Mouse (Mus musculus) limb, embryonic 13.5 days (tissue): ENCODE results near the gene Tlnrd1. TPM values are rescaled to one million over a fixed set of nuclear protein-coding genes. Genes with fewer than 3 reads are reported as not detected.
A peak's percentile ranks its signal among the peaks of the same experiment; 100 is the strongest.

Source experiments
- ATAC-seq: fragments of 200-750 bp; cut with Nextera tagmentation; 2 replicates; pipeline ENCODE4 v1.8.0; 2017; ENCODE audit warnings: low read depth, moderate number of reproducible peaks, moderate TSS enrichment; ENCODE audit not compliant: low FRiP score
- H3K27ac ChIP-seq: fragments of 300-500 bp; sonication (generic); 2 replicates; pipeline ENCODE4 v1.5.1; 2015; ENCODE audit warnings: inconsistent platforms, mild to moderate bottlenecking, moderate library complexity
- H3K27me3 ChIP-seq: fragments of 300-500 bp; sonication (generic); 2 replicates; pipeline ENCODE4 v1.6.1; 2015; ENCODE audit warnings: mild to moderate bottlenecking, inconsistent platforms
- H3K36me3 ChIP-seq: fragments of 300-500 bp; sonication (generic); 2 replicates; pipeline ENCODE4 v1.6.1; 2015; ENCODE audit warnings: inconsistent platforms, mild to moderate bottlenecking, moderate library complexity
- H3K4me1 ChIP-seq: fragments of 300-500 bp; sonication (generic); 2 replicates; pipeline ENCODE4 v1.6.1; 2015; ENCODE audit warnings: inconsistent platforms
- H3K4me2 ChIP-seq: fragments of 300-500 bp; sonication (generic); replicated peaks from 2 replicates; pipeline ENCODE4 v1.6.1; 2015; ENCODE audit warnings: inconsistent platforms, mild to moderate bottlenecking, moderate library complexity
- H3K4me3 ChIP-seq: fragments of 300-500 bp; sonication (generic); 2 replicates; pipeline ENCODE4 v1.5.1; 2015; ENCODE audit warnings: moderate library complexity, mild to moderate bottlenecking, inconsistent platforms
- H3K9ac ChIP-seq: fragments of 300-500 bp; sonication (generic); 2 replicates; pipeline ENCODE4 v1.6.1; 2015; ENCODE audit warnings: mild to moderate bottlenecking, inconsistent platforms
- H3K9me3 ChIP-seq: fragments of 300-500 bp; sonication (generic); 2 replicates; pipeline ENCODE4 v1.6.1; 2016; ENCODE audit warnings: inconsistent platforms
- WGBS: fragments of 180-500 bp; shearing (Covaris S2); methylation state at CpG from one replicate; pipeline ENCODE4 v1.1.7; 2015; 5-methylcytosine and 5-hydroxymethylcytosine counted together
- polyA plus RNA-seq: library from polyadenylated mRNA; unstranded; fragments of >200 nt; fragmentation: Nextera tagmentation; extraction: Ambion mirVana; gene quantifications from 2 replicates; pipeline ENCODE4 v1.2.1, GENCODE M21; 2015

Gene Tlnrd1
- polyA plus RNA-seq, result 10.0 TPM in 2 replicates

- H3K36me3 ChIP-seq, result peaks cover 6% of the 10 kb centered on the region
- peak; percentile 82 for ATAC-seq
- WGBS, result 0% methylated on average over 69 of the region's 69 CpGs
- H3K27me3 ChIP-seq, result no peaks in the 10 kb centered on the region
- H3K9ac ChIP-seq, result peak within 1 kb of the TSS; percentile 92
- H3K4me1 ChIP-seq, result peaks cover 47% of the 10 kb centered on the region
- peak within 1 kb of the TSS; percentile 94 for H3K27ac ChIP-seq
- H3K4me3 ChIP-seq, result peak within 1 kb of the TSS; percentile 68
- peak within 1 kb of the TSS; percentile 96 for H3K4me2 ChIP-seq
- no peaks in the 10 kb centered on the region for H3K9me3 ChIP-seq
These were observed at the start of gene Tlnrd1, which contains the start of gene Mesd for GRCm38 (mm10) chr7:83884021-83884658. Tlnrd1 (minus strand) TSS chr7:83884305. Mesd (plus strand) TSS chr7:83884466.

DNA sequence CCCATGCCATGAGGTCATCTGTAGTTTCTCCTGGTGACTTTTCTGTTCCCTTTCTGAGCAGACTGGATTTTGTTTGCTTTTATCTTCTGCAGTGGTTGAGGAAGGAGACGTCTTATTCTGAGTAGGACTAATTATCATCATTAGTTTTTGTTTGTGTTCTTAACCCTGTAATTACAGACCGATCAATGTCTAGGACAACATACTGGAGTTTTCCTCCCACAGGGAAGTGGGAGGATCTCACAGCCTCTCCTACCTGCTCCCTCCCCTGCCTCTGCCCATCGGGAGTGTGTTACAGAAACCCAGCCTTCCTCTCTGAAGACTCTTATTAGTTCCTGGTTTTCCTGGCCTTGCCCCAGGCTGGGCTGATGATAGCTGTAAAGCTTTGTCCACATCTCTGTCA lies 37.5 kb upstream of the Tlnrd1 start:
- WGBS, result 30% methylated on average over 3 of the region's 3 CpGs

DNA sequence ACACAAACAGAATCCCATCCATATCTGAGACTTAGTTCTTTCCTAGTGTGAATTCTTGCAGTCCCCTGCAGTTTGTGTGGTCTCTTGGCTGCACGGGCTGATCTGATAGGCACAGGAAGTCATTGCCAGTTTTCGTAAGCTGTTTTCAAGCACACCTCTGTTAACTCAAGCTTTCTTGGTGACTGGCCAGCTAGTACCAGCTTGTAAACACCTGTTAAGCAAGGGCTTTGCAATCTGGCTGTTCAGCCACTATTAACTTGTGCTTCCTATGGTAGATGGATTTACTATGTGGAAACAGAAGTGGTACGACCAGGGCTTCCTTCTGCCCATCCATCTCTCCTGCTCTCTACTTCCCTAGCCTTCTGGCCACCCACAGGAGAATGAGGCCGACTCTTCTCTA lies 36.1 kb upstream of the Tlnrd1 start:
- no peaks in the 10 kb centered on the region for H3K36me3 ChIP-seq
- no peak overlapping the region for H3K27ac ChIP-seq
- no peaks in the 10 kb centered on the region for H3K9me3 ChIP-seq
- H3K4me2 ChIP-seq, result no peak overlapping the region
- H3K27me3 ChIP-seq, result no peaks in the 10 kb centered on the region
- no peak for ATAC-seq
- H3K4me1 ChIP-seq, result no peaks in the 10 kb centered on the region
- no peak overlapping the region for H3K4me3 ChIP-seq
- H3K9ac ChIP-seq, result no peak overlapping the region
- WGBS, result 56% methylated on average over 4 of the region's 4 CpGs

More for the DNA sequence above, 37.5 kb upstream of the Tlnrd1 start:
- H3K4me2 ChIP-seq, result no peak overlapping the region
- no peak overlapping the region for H3K27ac ChIP-seq
- no peaks in the 10 kb centered on the region for H3K9me3 ChIP-seq
- H3K27me3 ChIP-seq, result no peaks in the 10 kb centered on the region
- H3K4me3 ChIP-seq, result no peak overlapping the region
- no peak overlapping the region for H3K9ac ChIP-seq
- no peaks in the 10 kb centered on the region for H3K36me3 ChIP-seq
- no peak for ATAC-seq
- no peaks in the 10 kb centered on the region for H3K4me1 ChIP-seq

- ATAC-seq, result no peak
- no peak overlapping the region for H3K9ac ChIP-seq
These were observed 30.5 kb upstream of the Tlnrd1 start for GRCm38 (mm10) chr7:83914566-83914965.

DNA sequence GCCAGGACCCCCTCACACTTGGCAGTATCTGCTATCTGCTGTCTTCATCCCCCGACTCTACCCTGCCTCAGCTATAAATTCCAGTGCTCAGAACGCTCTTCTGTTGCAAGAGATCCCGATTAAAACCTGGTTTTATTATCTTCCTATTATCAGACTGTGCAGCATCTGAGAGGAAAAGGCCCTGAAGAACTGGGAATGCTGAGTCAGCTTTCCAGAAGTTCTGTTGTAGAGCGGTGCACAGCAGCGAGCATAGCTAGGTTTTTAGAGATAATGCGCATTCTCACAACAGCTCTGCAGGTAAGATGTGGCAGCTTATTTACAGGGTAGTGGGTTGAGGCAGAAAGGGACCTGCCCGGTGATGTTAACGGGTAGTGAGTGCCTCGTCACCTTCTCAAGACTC lies 29.9 kb upstream of the Tlnrd1 start:
- Histone ChIP-seq H3K9ac (no peak overlapping the region), H3K27ac (no peak overlapping the region), H3K4me3 (no peak overlapping the region), H3K4me1 (no peaks in the 10 kb centered on the region), H3K27me3 (no peaks in the 10 kb centered on the region), H3K9me3 (no peaks in the 10 kb centered on the region), H3K36me3 (no peaks in the 10 kb centered on the region), H3K4me2 (no peak overlapping the region)
- 70% methylated on average over 9 of the region's 9 CpGs for WGBS
- ATAC-seq, result no peak

More at GRCm38 (mm10) chr7:83914566-83914965, 30.5 kb upstream of the Tlnrd1 start:
- 0% methylated on average over 3 of the region's 3 CpGs for WGBS
- H3K4me1 ChIP-seq, result no peaks in the 10 kb centered on the region
- no peak overlapping the region for H3K4me3 ChIP-seq
- H3K36me3 ChIP-seq, result no peaks in the 10 kb centered on the region
- no peaks in the 10 kb centered on the region for H3K27me3 ChIP-seq
- H3K4me2 ChIP-seq, result no peak overlapping the region
- no peak overlapping the region for H3K27ac ChIP-seq
- no peaks in the 10 kb centered on the region for H3K9me3 ChIP-seq

GRCm38 (mm10) chr7:83913405-83913932 lies 29.4 kb upstream of the Tlnrd1 start:
- Histone ChIP-seq H3K4me1 (no peaks in the 10 kb centered on the region), H3K27ac (no peak overlapping the region), H3K27me3 (no peaks in the 10 kb centered on the region), H3K9me3 (no peaks in the 10 kb centered on the region), H3K4me2 (no peak overlapping the region), H3K36me3 (no peaks in the 10 kb centered on the region), H3K9ac (no peak overlapping the region), H3K4me3 (no peak overlapping the region)
- no peak for ATAC-seq
- 88% methylated on average over 6 of the region's 6 CpGs for WGBS

DNA sequence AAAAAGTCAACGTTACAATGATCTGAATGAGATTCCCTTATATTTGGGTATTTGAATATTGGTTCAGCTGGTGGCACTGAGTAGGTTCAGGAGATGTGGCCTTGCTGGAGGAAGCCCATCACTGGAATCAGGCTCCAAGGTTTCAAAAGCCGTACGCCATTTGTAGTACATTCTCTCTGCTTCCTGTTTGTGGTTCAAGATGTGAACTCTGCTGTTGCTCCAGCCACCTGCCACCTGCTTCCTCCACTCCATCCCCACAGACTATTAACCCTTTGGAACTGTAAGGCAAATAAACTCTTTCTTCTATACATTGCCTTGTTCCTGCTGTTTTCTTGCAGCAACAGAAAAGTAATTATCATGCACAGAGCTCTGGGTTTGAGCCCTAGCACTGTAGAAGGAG lies 27.8 kb upstream of the Tlnrd1 start:
- WGBS, result 83% methylated on average over 3 of the region's 3 CpGs
- H3K9me3 ChIP-seq, result no peaks in the 10 kb centered on the region
- no peak overlapping the region for H3K4me3 ChIP-seq
- no peak overlapping the region for H3K4me2 ChIP-seq
- ATAC-seq, result no peak
- no peaks in the 10 kb centered on the region for H3K36me3 ChIP-seq
- H3K9ac ChIP-seq, result no peak overlapping the region
- H3K27ac ChIP-seq, result no peak overlapping the region
- no peaks in the 10 kb centered on the region for H3K27me3 ChIP-seq
- H3K4me1 ChIP-seq, result no peaks in the 10 kb centered on the region

- no peak for ATAC-seq
These were observed 20.7 kb upstream of the Tlnrd1 start for GRCm38 (mm10) chr7:83904831-83905230.

DNA sequence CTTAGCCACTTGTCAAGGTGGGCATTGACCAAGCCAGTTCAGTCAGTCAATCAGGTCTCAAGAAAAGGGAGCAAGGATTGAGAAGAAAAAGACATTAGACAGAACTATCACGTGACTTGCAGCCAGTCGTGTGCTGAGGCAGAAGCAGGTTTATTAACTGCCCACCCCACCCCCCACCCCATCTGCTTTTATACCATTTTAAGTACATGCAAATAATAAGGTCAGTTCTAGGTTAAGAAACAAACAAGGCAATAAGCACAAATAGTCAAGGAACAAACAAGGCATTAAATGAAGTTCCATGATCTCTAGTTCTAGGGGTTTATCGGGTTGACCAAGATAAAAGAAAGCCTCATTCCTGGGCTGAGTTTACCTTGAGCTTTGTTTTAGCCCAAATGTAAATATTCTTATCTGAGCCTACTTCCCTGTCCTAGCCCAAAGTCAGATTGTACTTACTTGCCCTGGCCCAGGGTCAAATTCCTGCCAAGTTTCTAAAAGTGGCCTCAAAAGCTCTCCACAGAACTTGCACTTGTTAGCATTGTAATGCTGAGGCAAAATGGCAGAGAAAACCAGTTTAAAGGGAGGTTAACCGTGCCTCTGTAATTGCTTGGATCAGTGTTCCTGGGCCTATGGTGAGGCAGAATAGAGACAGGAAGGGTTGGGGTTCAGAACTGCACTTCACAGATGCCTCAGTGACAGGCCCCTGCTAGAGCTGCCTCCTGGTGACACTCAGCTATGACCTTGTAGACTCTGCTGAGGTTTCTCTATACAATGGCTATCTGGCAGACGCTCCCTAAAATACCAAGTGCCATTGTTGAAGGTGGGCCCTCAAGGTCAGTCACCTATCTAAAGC lies 18.4 kb upstream of the Tlnrd1 start:
- 72% methylated on average over 5 of the region's 5 CpGs for WGBS
- no peaks in the 10 kb centered on the region for H3K4me1 ChIP-seq
- H3K4me3 ChIP-seq, result no peak overlapping the region
- no peak overlapping the region for H3K27ac ChIP-seq
- peaks cover 8% of the 10 kb centered on the region; the same call in 1 of the 2 replicates for H3K9me3 ChIP-seq
- ATAC-seq, result no peak
- no peak overlapping the region for H3K9ac ChIP-seq
- no peak overlapping the region for H3K4me2 ChIP-seq
- peaks cover 43% of the 10 kb centered on the region for H3K36me3 ChIP-seq
- H3K27me3 ChIP-seq, result no peaks in the 10 kb centered on the region

More at GRCm38 (mm10) chr7:83904831-83905230, 20.7 kb upstream of the Tlnrd1 start:
- WGBS, result 91% methylated on average over 3 of the region's 3 CpGs
- H3K4me1 ChIP-seq, result no peaks in the 10 kb centered on the region
- H3K36me3 ChIP-seq, result peaks cover 20% of the 10 kb centered on the region; the same call in 1 of the 2 replicates
- no peaks in the 10 kb centered on the region for H3K27me3 ChIP-seq
- no peak overlapping the region for H3K9ac ChIP-seq
- peaks cover 8% of the 10 kb centered on the region; the same call in 1 of the 2 replicates for H3K9me3 ChIP-seq
- no peak overlapping the region for H3K4me3 ChIP-seq
- H3K4me2 ChIP-seq, result no peak overlapping the region
- no peak overlapping the region for H3K27ac ChIP-seq

DNA sequence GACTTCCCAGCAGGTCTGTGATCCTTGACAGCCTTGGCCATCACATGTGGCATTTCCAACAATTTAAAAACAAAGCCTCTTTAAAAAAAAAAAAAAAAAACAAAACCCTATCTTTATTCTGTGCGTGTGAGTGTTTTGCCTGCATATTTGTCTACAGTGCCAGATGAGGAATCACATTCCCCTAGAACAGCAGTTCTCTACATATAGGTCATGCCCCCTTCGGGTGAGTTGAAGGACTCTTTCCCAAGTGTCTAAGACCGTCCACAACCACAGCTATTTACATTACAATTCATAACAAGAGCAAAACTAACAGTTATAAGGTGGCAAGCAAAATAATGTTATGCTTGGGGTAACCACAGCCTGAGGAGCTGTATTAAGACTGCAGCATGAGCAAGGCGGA lies 17.3 kb upstream of the Tlnrd1 start:
- no peak overlapping the region for H3K4me2 ChIP-seq
- no peaks in the 10 kb centered on the region for H3K4me1 ChIP-seq
- H3K4me3 ChIP-seq, result no peak overlapping the region
- H3K9ac ChIP-seq, result no peak overlapping the region
- no peaks in the 10 kb centered on the region for H3K27me3 ChIP-seq
- 90% methylated on average over 4 of the region's 4 CpGs for WGBS
- no peak overlapping the region for H3K27ac ChIP-seq
- no peak for ATAC-seq
- peaks cover 5% of the 10 kb centered on the region; the same call in 1 of the 2 replicates for H3K9me3 ChIP-seq
- peaks cover 49% of the 10 kb centered on the region for H3K36me3 ChIP-seq

- ATAC-seq, result no peak
- Histone ChIP-seq H3K9ac (no peak overlapping the region), H3K4me3 (no peak overlapping the region), H3K9me3 (no peaks in the 10 kb centered on the region), H3K27ac (no peak overlapping the region), H3K4me2 (no peak overlapping the region), H3K27me3 (no peaks in the 10 kb centered on the region), H3K4me1 (no peaks in the 10 kb centered on the region), H3K36me3 (peaks cover 58% of the 10 kb centered on the region)
- WGBS, result 67% methylated on average over 3 of the region's 3 CpGs
These were observed 16.4 kb upstream of the Tlnrd1 start for GRCm38 (mm10) chr7:83900519-83900918.

DNA sequence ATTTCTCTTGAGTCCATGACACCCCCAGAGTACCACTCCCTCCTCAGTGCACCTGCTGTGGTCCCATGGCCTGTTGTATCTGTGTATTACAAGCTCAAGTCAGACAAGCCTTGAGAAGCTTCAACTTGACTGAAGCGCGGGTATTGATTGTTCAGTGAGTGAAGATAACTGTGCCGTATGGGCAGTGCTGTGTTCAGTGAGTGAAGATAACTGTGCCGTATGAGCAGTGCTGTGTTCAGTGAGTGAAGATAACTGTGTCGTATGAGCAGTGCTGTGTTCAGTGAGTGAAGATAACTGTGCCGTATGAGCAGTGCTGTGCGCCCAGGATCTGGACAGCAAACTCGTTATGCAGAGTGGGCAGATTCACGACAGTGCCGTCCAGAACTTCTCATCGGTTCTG lies 14.2 kb upstream of the Tlnrd1 start:
- ATAC-seq, result no peak
- 92% methylated on average over 11 of the region's 11 CpGs for WGBS
- Histone ChIP-seq H3K9ac (no peak overlapping the region), H3K4me3 (no peak overlapping the region), H3K4me1 (peaks cover 7% of the 10 kb centered on the region), H3K4me2 (no peak overlapping the region), H3K27ac (no peak overlapping the region), H3K36me3 (peaks cover 64% of the 10 kb centered on the region), H3K27me3 (no peaks in the 10 kb centered on the region), H3K9me3 (no peaks in the 10 kb centered on the region)
